Mouse (Mus musculus) neural tube, embryonic 10.5 days (tissue): ENCODE results near the gene Nrxn3.

Source experiments
- DNase-seq: peaks from one replicate; pipeline ENCODE4 v3.0.0-alpha.2; 2017; ENCODE audit warnings: low spot score; ENCODE audit errors: extremely low spot score

Gene Nrxn3

DNA sequence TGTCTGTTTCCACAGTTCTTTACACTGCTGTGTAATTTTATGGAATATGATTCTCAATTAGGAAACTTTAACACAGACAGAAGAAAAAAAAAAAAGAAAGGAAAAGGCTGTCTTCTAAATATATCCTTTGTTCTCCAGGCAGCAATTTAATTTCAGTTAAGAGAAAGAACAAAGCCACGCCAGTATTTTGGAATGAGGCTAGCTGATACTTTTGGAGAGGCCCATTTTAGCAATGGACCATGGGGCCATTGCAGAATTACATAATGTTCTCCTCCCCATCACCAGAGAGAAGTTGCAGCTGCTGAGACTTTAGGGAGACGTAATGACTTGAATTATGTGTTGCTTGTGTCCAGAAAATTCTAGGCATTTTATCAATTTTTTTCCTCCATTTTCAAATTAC, 963.0 kb downstream of the Nrxn3 start:
- DNase-seq: no peak

GRCm38 (mm10) chr12:89689086-89689485, 966.4 kb downstream of the Nrxn3 start:
- no peak for DNase-seq

GRCm38 (mm10) chr12:89699469-89699868, 976.8 kb downstream of the Nrxn3 start:
- no peak for DNase-seq

GRCm38 (mm10) chr12:89700937-89701458, 978.3 kb downstream of the Nrxn3 start:
- no peak for DNase-seq

- DNase-seq: no peak
Measured at GRCm38 (mm10) chr12:89702931-89703330, 980.3 kb downstream of the Nrxn3 start.

GRCm38 (mm10) chr12:89707913-89708312, 985.2 kb downstream of the Nrxn3 start:
- DNase-seq: no peak

DNA sequence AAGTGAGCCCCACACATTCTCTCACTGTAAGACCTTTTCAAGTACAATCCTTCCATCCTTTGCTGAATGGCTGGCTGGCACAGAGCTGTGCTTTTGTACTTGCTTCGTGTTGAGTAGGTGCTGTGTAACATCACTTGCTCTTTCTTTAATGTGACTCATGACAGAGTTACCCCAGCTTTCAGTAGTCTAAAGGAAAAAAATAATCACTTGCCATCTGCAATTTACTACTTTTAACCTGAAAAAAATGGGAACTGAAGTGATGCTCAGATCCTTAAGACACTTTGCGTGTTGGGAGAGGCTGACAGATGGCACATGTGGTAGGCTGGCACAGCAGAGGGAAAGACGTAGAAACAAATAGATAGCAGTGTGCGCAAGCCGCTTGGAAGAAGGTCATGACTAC, 987.8 kb downstream of the Nrxn3 start:
- no peak for DNase-seq

GRCm38 (mm10) chr12:89711791-89712190, 989.1 kb downstream of the Nrxn3 start:
- DNase-seq: no peak

- DNase-seq: no peak
Measured at GRCm38 (mm10) chr12:89719194-89720080, 996.8 kb downstream of the Nrxn3 start.

DNA sequence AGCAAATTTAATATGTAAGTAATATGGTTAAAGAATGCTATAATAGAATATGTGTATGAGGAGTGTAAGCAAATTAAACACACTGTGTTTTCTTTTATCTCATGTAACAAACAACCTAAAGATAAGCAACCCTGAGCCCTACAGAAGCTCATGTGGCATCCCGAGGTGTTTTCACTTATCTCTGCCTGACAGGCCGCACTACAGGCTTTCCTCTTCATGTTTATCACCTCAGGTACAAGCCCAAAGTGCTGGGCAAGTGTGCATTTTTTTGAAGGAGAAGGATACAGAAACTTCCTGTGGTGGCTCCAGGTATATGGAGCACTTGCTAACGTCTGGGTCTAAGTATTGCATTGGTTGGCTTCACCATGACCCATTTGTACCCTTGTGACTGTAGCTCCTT, 998.3 kb downstream of the Nrxn3 start:
- no peak for DNase-seq

GRCm38 (mm10) chr12:89722462-89722861, 999.8 kb downstream of the Nrxn3 start:
- DNase-seq: no peak

- DNase-seq: no peak
Measured at GRCm38 (mm10) chr12:89724048-89724447, 1001.4 kb downstream of the Nrxn3 start.

DNA sequence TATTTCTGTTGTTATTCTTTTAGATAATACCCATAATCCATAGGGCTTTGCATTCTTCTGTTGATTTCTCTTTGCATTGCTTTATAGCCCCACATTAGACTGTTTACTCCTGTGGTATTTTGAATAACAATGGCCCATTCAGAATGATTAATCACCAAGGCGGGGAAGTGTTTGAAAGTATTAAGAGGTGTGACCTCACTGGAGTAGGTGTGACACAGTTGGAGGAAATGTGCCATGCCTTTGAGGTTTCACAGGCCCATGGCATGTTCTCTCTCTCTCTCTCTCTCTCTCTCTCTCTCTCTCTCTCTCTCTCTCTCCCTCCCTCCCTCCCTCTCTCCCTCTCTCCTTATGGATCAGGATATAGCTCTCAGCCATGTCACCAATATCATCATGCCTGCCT, 1019.6 kb downstream of the Nrxn3 start:
- DNase-seq: no peak

- no peak for DNase-seq
Measured at GRCm38 (mm10) chr12:89742796-89743195, 1020.1 kb downstream of the Nrxn3 start.

GRCm38 (mm10) chr12:89764191-89765082, 1041.8 kb downstream of the Nrxn3 start:
- peak; percentile 24 for DNase-seq

DNA sequence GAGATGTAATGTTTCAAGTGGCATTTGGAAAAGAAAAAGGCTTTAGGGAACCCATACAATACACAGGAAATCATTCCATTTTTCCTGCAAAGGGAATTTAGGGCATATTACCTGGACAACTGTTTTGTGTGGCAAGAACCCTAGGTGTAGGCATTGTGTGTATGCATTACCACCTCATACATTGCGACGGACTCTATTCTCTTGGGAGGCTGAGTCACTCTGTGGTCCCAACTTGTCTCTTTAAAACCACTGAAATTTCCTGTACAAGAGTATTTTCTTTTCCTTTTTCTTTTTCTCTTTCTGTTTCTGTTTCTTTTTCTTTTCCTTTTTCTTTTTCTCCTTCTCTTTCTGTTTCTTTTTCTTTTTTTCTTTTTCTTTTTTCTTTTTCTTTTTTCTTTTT, 1042.5 kb downstream of the Nrxn3 start:
- no peak for DNase-seq

DNA sequence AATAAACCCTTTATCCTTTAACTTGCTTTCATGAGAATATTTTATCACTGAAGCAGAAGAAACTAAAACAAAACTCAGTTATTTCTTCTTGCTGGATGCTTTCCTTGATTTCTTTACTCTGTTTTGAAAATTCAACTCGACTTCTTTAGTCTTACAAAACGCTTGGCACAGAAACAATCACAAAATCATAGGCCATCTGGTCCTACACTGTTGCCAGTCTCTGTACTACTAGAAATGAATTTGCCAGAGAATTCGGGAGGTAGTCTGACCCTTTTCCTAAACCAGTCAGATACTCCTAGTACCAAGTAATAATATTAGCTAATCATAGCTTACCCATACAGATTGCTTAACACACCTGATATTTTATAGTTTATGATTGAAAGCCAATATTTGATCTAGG, 1066.1 kb downstream of the Nrxn3 start:
- DNase-seq: no peak

- DNase-seq: no peak
Measured at GRCm38 (mm10) chr12:89789981-89790380, 1067.3 kb downstream of the Nrxn3 start.

DNA sequence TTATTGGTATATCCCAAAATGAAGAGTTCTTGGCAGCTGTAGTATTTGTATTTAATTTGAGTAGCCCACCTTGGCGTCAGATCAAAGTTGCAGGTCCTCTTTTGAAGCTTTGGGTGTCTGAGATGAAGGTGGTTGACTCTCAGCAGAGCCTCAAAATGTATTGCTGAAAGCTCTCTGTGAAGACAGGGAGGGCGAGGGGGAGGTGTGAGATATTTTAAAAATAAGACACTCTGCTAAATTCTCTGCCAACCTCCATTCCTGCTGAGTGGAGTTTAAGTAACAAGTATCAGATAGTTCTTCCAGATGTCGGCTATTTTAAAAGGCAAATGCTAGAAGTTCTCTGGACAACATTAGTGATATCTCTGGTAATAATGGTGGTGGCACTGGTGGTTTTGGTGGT, 1069.2 kb downstream of the Nrxn3 start:
- DNase-seq: no peak

DNA sequence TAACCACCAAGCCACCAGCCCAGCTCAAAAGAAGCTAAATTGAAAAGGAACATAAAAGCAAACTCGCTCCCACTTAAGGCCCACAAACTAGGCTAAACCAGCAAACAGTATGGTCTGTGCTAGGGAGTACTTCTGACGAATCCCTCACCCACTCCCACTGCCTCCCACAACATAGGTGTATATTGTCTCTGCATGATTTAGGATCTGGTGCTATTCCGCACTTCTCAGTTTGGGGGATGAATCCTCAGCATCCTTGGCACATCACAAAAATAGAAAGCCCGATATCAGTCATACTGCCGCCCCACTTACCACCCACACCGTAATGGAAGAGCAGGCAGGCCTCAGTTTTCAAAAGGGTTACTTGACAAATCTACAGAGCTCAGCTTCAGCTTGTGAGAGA, 1072.1 kb downstream of the Nrxn3 start:
- DNase-seq: no peak

GRCm38 (mm10) chr12:89808217-89808616, 1085.5 kb downstream of the Nrxn3 start:
- DNase-seq: no peak

DNA sequence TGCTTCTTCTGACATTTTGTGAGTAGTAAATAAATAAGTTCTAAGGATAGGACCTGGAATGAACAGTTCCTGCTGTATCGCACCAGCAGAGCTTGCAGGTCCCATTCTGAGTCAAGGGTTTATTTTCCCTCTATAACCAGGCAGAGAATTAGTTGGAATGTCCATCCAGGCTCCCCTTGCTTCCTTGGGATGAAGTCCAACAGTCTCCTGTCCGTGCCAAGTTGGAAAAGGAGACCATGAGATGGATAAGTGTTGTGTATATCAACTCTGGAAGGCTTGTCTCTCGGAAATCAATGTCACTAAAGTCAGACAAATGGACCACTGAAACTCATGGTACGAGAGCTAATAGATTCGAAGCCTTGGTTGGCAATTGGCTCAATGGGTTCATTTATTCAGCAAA, 1087.5 kb downstream of the Nrxn3 start:
- DNase-seq: no peak
